Mouse (Mus musculus) cerebellum, adult 2 months (tissue): ENCODE measurements around the gene Ezh1. TPM values are rescaled to one million over a fixed set of nuclear protein-coding genes. Genes with fewer than 3 reads are reported as not detected.
A peak's percentile ranks its signal among the peaks of the same experiment; 100 is the strongest.

Experiments
- DNase-seq, 2 experiments: peaks; one replicate each; pipeline ENCODE4 v3.0.0; 2021
- H3K27ac ChIP-seq: fragments of 200-500 bp; 2 replicates; pipeline ENCODE4 v1.5.1; 2012; ENCODE audit warnings: low read length, control low read depth, inconsistent platforms; ENCODE audit not compliant: insufficient read depth
- H3K27me3 ChIP-seq: fragments of 200-500 bp; 2 replicates; pipeline ENCODE4 v1.6.1; 2012; ENCODE audit warnings: inconsistent platforms, mild to moderate bottlenecking, low read length, moderate library complexity; ENCODE audit not compliant: control insufficient read depth, insufficient read depth
- H3K4me1 ChIP-seq: fragments of 200-500 bp; 2 replicates; pipeline ENCODE4 v1.6.1; 2011; ENCODE audit warnings: low read length; ENCODE audit not compliant: control insufficient read depth, insufficient read depth
- H3K4me3 ChIP-seq: fragments of 200-500 bp; replicated peaks from 2 replicates; pipeline ENCODE3; 2011; ENCODE audit warnings: mild to moderate bottlenecking, low read depth, low read length, control low read depth; ENCODE audit not compliant: insufficient read depth
- CTCF ChIP-seq: fragments of 200-500 bp; IDR thresholded peaks from 2 replicates; pipeline ENCODE4 v1.5.1; 2011; ENCODE audit warnings: low read depth, mild to moderate bottlenecking, control low read depth, low read length, moderate library complexity, borderline replicate concordance; ENCODE audit not compliant: insufficient read depth
- POLR2A ChIP-seq: fragments of 200-500 bp; IDR thresholded peaks from 2 replicates; pipeline ENCODE4 v1.6.1; 2011; ENCODE audit warnings: low read length, control low read depth, borderline replicate concordance; ENCODE audit not compliant: insufficient read depth
- WGBS: fragments of 180-500 bp; shearing (Covaris S2); methylation state at CpG from one replicate; pipeline ENCODE4 v1.1.7; 2018; 5-methylcytosine and 5-hydroxymethylcytosine counted together
- polyA plus RNA-seq: library from polyadenylated mRNA; depleted of rRNA; stranded (reverse); fragments of >200 nt; gene quantifications from 2 replicates; pipeline ENCODE4 v1.2.3, GENCODE M21; 2012

The Ezh1 gene
- polyA plus RNA-seq, 1 experiment = 64.4 TPM

DNA sequence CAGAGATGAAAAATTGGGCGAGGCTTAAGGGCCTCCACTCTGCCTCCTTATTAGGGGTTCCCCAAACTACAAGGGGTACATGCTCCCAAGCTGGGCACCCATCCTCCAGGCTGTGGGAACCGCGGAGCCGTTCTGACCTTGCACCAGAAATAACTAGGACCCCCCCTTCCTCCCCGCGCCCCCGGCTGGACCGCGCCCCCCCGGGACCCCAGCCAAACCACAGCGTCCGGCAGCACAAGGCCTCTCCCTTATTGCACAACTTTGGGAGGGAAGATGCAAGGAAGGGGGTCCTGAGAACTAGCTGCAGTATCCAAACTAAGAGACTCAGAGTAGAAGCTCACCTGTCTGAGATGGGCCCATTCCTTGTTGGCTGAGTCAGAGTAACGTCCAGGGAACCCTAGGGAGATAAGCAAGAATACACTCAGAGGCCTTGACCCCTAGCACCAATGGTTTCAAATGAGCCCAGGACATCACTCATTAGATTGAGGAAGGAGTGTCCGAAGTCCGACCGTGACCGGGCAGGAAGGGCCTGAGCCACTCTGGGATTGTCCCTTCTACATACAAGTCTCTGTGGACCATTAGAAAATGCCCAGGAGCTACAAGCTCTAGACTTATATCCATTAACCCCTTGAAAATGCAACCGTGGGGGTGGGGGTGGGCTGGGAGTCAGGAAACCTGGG, 57.8 kb downstream of the Ezh1 start:
- TF ChIP-seq POLR2A (no peak), CTCF (no peak)
- DNase-seq = peak in 1 of 2 experiments; percentile 26
- 41% methylated on average over 18 of the region's 18 CpGs for WGBS

DNA sequence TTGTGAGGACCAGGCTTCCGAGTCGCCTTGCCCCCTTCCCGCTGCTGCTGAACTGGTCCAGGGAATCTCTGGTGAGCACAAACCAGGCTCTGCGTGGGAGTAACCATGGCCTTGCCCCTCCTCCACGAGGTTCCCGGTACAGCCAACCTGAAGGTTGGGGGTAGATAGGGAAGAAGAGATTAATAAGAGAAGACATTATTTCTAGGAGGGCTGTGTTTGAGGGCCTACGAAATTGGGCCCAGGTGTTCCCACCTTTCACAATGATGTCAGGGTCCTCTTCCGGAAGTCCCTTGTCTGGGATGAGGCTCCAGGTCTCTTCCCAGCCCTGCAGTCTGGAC, 58.3 kb downstream of the Ezh1 start:
- TF ChIP-seq CTCF = no peak
- TF ChIP-seq POLR2A = no peak
- peak in 1 of 2 experiments; percentile 29 for DNase-seq
- Histone ChIP-seq H3K4me1 (peaks cover 21% of the 10 kb centered on the region), H3K27ac (no peak overlapping the region), H3K27me3 (no peaks in the 10 kb centered on the region), H3K4me3 (peak overlapping the region; percentile 0)
- WGBS = 60% methylated on average over 8 of the region's 8 CpGs

More for the DNA sequence above, 57.8 kb downstream of the Ezh1 start:
- Histone ChIP-seq H3K27me3 (no peaks in the 10 kb centered on the region), H3K27ac (no peak overlapping the region), H3K4me1 (peaks cover 21% of the 10 kb centered on the region), H3K4me3 (peak overlapping the region; percentile 46)

- TF ChIP-seq CTCF (no peak), POLR2A (no peak)
- 73% methylated on average over 19 of the region's 19 CpGs for WGBS
- Histone ChIP-seq H3K4me1 (peaks cover 22% of the 10 kb centered on the region), H3K27me3 (no peaks in the 10 kb centered on the region), H3K27ac (no peak overlapping the region), H3K4me3 (peak overlapping the region; percentile 0)
- no peak for DNase-seq
Measured at GRCm38 (mm10) chr11:101167211-101167962, 58.9 kb downstream of the Ezh1 start.

DNA sequence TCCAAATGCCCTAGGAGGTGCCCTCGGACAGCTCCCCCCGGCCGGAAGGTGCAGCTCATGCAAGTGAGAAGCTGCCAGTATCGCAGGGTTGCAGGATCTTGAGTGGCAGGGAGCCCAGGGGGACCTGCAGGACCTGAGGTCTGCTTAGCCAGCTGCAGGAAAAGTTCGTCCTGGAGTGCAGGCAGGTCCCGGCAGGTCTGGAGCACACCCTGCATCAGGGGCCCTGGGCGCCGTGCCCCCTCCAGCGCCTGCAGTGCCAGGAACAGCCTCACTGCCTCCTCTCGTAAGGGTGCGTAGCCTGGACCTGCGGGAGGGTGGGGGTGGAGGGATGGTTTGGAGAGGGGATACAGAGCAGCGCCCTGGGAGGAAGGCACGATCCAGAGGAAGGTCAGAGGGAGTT, 59.9 kb downstream of the Ezh1 start:
- TF ChIP-seq POLR2A (no peak), CTCF (no peak)
- Histone ChIP-seq H3K4me3 (no peak overlapping the region), H3K27ac (no peak overlapping the region), H3K27me3 (no peaks in the 10 kb centered on the region), H3K4me1 (peaks cover 29% of the 10 kb centered on the region)
- WGBS = 51% methylated on average over 14 of the region's 14 CpGs
- DNase-seq = peak; percentile 24 to 41

GRCm38 (mm10) chr11:101164677-101165580, 61.3 kb downstream of the Ezh1 start:
- WGBS = 60% methylated on average over 35 of the region's 35 CpGs
- Histone ChIP-seq H3K4me1 (peaks cover 30% of the 10 kb centered on the region), H3K27ac (no peak overlapping the region), H3K27me3 (no peaks in the 10 kb centered on the region), H3K4me3 (no peak overlapping the region)
- peak; percentile 19 to 22 for DNase-seq
- TF ChIP-seq POLR2A (no peak), CTCF (no peak)

DNA sequence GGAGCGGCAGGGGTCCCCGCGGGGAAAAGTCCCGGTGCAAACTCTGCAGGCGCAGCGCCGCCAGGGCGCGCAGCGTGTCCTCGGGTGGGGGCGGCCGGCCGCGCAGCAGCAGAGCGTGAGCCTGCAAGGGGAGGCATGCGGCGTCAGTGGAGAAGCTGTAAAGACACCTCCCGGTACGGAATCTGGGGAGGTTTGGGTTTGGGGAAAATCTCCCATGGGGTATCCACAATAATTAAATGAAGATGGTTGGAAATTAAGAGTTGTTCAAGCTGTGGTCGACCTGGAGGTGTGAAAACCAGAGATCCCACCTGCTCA, 62.0 kb downstream of the Ezh1 start:
- TF ChIP-seq POLR2A = no peak
- no peak for TF ChIP-seq CTCF
- 35% methylated on average over 21 of the region's 21 CpGs for WGBS
- H3K4me3 ChIP-seq = no peak overlapping the region
- peak; percentile 23 to 45 for DNase-seq
- peak overlapping the region; percentile 8; the same call in 1 of the 2 replicates for H3K27ac ChIP-seq
- H3K27me3 ChIP-seq = no peaks in the 10 kb centered on the region
- peaks cover 30% of the 10 kb centered on the region for H3K4me1 ChIP-seq

- WGBS = 29% methylated on average over 49 of the region's 49 CpGs
- Histone ChIP-seq H3K4me1 (peaks cover 30% of the 10 kb centered on the region), H3K27me3 (no peaks in the 10 kb centered on the region), H3K27ac (peak overlapping the region; percentile 8; the same call in 1 of the 2 replicates), H3K4me3 (no peak overlapping the region)
- TF ChIP-seq POLR2A (no peak), CTCF (no peak)
- DNase-seq = peak; percentile 37 to 51
Measured at GRCm38 (mm10) chr11:101163476-101164350, 62.5 kb downstream of the Ezh1 start.
